Mouse (Mus musculus): ENCODE measurements at regions not wholly inside any gene's neighbourhood (a gene's known extent, or its start where the extent isn't known, plus 50 kb on each side); places are given as distances from the start of the nearest gene placed in this dataset.

GRCm38 (mm10) chr13:25611986-25612385, 341.7 kb upstream of the Nrsn1 start:
- TF ChIP-seq CTCF (IDR thresholded peaks at IDR 0.05) (no peak), EP300 (IDR thresholded peaks at IDR 0.05; ENCODE audit: insufficient read depth, low read depth, low read length) (no peak)
